ENCODE assay signal across 25 mouse cellular contexts in genomic region chr10:69333212-69333611, GRCm38 (mm10). TPM values are rescaled to one million over a fixed set of nuclear protein-coding genes. Genes with fewer than 3 reads are reported as not detected.
DNase-seq lines count a peak whose midpoint lies in the region; ATAC-seq and TF ChIP-seq lines count a peak whose summit lies in the region.
"Had no signal": no experiment of that assay in that cellular context is flagged by ENCODE, and none has a peak within 500 bp of the region (broad histone marks: within the 10 kb centered on the region; RNA-seq: fewer than 3 reads in every experiment).

No protein-coding gene starts in this region.

- WGBS in heart, embryonic 12.5 days = 86% methylated on average over 11 of the region's 11 CpGs
- WGBS in lung, embryonic 15.5 days = 87% methylated on average over 11 of the region's 11 CpGs
- WGBS in midbrain, embryonic 11.5 days = 91% methylated on average over 11 of the region's 11 CpGs
- 89% methylated on average over 11 of the region's 11 CpGs for WGBS in midbrain, postnatal 0 days

- H3K4me1 ChIP-seq in heart, embryonic 12.5 days (replicated peaks) = no peaks in the 10 kb centered on the region
- peaks cover 18% of the 10 kb centered on the region for H3K4me1 ChIP-seq in lung, embryonic 15.5 days
- no peaks in the 10 kb centered on the region; the same call in 1 of the 2 replicates for H3K4me1 ChIP-seq in midbrain, embryonic 11.5 days (ENCODE audit: control insufficient read depth, insufficient read depth, low read length)
- H3K4me1 ChIP-seq in midbrain, postnatal 0 days (ENCODE audit: insufficient read depth, low read length) = peaks cover 9% of the 10 kb centered on the region; the same call in 1 of the 2 replicates

- no peak overlapping the region for H3K27ac ChIP-seq in heart, embryonic 12.5 days (ENCODE audit: poor library complexity, severe bottlenecking)
- H3K27ac ChIP-seq in lung, embryonic 15.5 days = 0 out of 2 replicates have a peak overlapping the region, but pooled peaks have one; percentile 85
- H3K27ac ChIP-seq in midbrain, embryonic 11.5 days (ENCODE audit: low read depth, low read length) = no peak overlapping the region
- H3K27ac ChIP-seq in midbrain, postnatal 0 days (ENCODE audit: low read depth, low read length) = no peak overlapping the region
- H3K27ac ChIP-seq: forebrain, embryonic 10.5 days; forebrain, embryonic 12.5 days had no signal

- no peak for ATAC-seq in heart, embryonic 12.5 days (ENCODE audit: insufficient number of reproducible peaks, low FRiP score)
- ATAC-seq in lung, embryonic 15.5 days (ENCODE audit: borderline replicate concordance, extremely low read depth, low FRiP score, low TSS enrichment) = no peak
- ATAC-seq in midbrain, embryonic 11.5 days (ENCODE audit: low FRiP score) = no peak
- no peak for ATAC-seq in midbrain, postnatal 0 days (ENCODE audit: low FRiP score)
- ATAC-seq: CD4-positive, CD25-positive, alpha-beta regulatory T cell, adult 4 months; forebrain, embryonic 14.5 days; forebrain, embryonic 16.5 days had no signal

- peaks cover 46% of the 10 kb centered on the region for H3K36me3 ChIP-seq in heart, embryonic 12.5 days
- H3K36me3 ChIP-seq in lung, embryonic 15.5 days = peaks cover 35% of the 10 kb centered on the region
- peaks cover 17% of the 10 kb centered on the region for H3K36me3 ChIP-seq in midbrain, embryonic 11.5 days (ENCODE audit: control insufficient read depth, insufficient read depth, low read length)
- H3K36me3 ChIP-seq in midbrain, postnatal 0 days (ENCODE audit: insufficient read depth, low read length) = no peaks in the 10 kb centered on the region

- no peak for TF ChIP-seq CTCF in midbrain, postnatal 0 days (IDR thresholded peaks at IDR 0.05)

- no peaks in the 10 kb centered on the region for H3K9me3 ChIP-seq in heart, embryonic 12.5 days (replicated peaks)
- H3K9me3 ChIP-seq in lung, embryonic 15.5 days = no peaks in the 10 kb centered on the region
- H3K9me3 ChIP-seq in midbrain, embryonic 11.5 days (ENCODE audit: control insufficient read depth, low read length) = no peaks in the 10 kb centered on the region
- no peaks in the 10 kb centered on the region for H3K9me3 ChIP-seq in midbrain, postnatal 0 days (ENCODE audit: low read length)
- H3K9me3 ChIP-seq: embryonic facial prominence, embryonic 13.5 days; embryonic facial prominence, embryonic 15.5 days; forebrain, embryonic 10.5 days; forebrain, embryonic 12.5 days had no signal

- DNase-seq in heart, adult 11 months = no peak
- DNase-seq in lung, postnatal 36 days = no peak
- DNase-seq in midbrain, embryonic 11.5 days (ENCODE audit: low spot score, missing footprints) = peak; percentile 77
- no peak for DNase-seq in midbrain, postnatal 0 days (ENCODE audit: low spot score)
- DNase-seq: adrenal gland, adult 2 months; adrenal gland, postnatal 10 days; adrenal gland, postnatal 25 days; B cell, adult 2 months; cerebellum, adult 11 months; cerebellum, adult 18-20 months; cerebellum, adult 8-10 months; cerebellum, adult 9-11 months; cerebellum, postnatal 14 days; cerebellum, postnatal 36 days; embryo, embryonic 11 days had no signal

- no peak overlapping the region for H3K4me3 ChIP-seq in heart, embryonic 12.5 days
- no peak overlapping the region for H3K4me3 ChIP-seq in lung, embryonic 15.5 days
- H3K4me3 ChIP-seq in midbrain, embryonic 11.5 days (ENCODE audit: low read depth, low read length) = no peak overlapping the region
- no peak overlapping the region for H3K4me3 ChIP-seq in midbrain, postnatal 0 days (ENCODE audit: low read depth, low read length)
- H3K4me3 ChIP-seq: embryonic facial prominence, embryonic 13.5 days; embryonic facial prominence, embryonic 15.5 days; erythroblast, embryonic 14.5 days; forebrain, embryonic 10.5 days; forebrain, embryonic 12.5 days had no signal

- 0 out of 2 replicates have a peak overlapping the region, but pooled peaks have one; percentile 11 for H3K9ac ChIP-seq in heart, embryonic 12.5 days
- H3K9ac ChIP-seq in lung, embryonic 15.5 days = no peak overlapping the region
- H3K9ac ChIP-seq in midbrain, embryonic 11.5 days (ENCODE audit: low read length) = no peak overlapping the region
- no peak overlapping the region for H3K9ac ChIP-seq in midbrain, postnatal 0 days (replicated peaks; ENCODE audit: low read length, poor library complexity, severe bottlenecking)
- H3K9ac ChIP-seq: embryonic facial prominence, embryonic 13.5 days; embryonic facial prominence, embryonic 15.5 days; forebrain, embryonic 12.5 days had no signal

- H3K27me3 ChIP-seq in heart, embryonic 12.5 days (replicated peaks) = no peaks in the 10 kb centered on the region
- no peaks in the 10 kb centered on the region for H3K27me3 ChIP-seq in lung, embryonic 15.5 days
- H3K27me3 ChIP-seq in midbrain, embryonic 11.5 days (ENCODE audit: control insufficient read depth, insufficient read depth, low read length) = no peaks in the 10 kb centered on the region
- H3K27me3 ChIP-seq in midbrain, postnatal 0 days (ENCODE audit: insufficient read depth, low read length) = no peaks in the 10 kb centered on the region
- H3K27me3 ChIP-seq: embryonic facial prominence, embryonic 13.5 days; embryonic facial prominence, embryonic 15.5 days; forebrain, embryonic 12.5 days had no signal

- no peak overlapping the region for H3K4me2 ChIP-seq in heart, embryonic 12.5 days
- no peak overlapping the region for H3K4me2 ChIP-seq in lung, embryonic 15.5 days
- H3K4me2 ChIP-seq in midbrain, embryonic 11.5 days = no peak overlapping the region
- no peak overlapping the region for H3K4me2 ChIP-seq in midbrain, postnatal 0 days (ENCODE audit: low read depth, low read length, poor library complexity, severe bottlenecking)
- H3K4me2 ChIP-seq: embryonic facial prominence, embryonic 13.5 days; embryonic facial prominence, embryonic 15.5 days; forebrain, embryonic 12.5 days had no signal

RNA-seq across cellular contexts. Expression of gene Cdk1, which starts 19.5 kb away (rescaled TPM):
- 337 and 339 TPM in 2 replicates for polyA plus RNA-seq in heart, embryonic 12.5 days (2016; fragmentation: Nextera tagmentation; extraction: Ambion mirVana)
- polyA plus RNA-seq in lung, embryonic 15.5 days (2015; fragmentation: Nextera tagmentation; extraction: Ambion mirVana) = 634 and 641 TPM in 2 replicates
- 408 and 424 TPM in 2 replicates for polyA plus RNA-seq in midbrain, embryonic 11.5 days (2014; fragmentation: Nextera tagmentation; extraction: Ambion mirVana)
- 19.4 and 38.1 TPM in 2 replicates for total RNA-seq in midbrain, postnatal 0 days (2014; rRNA removed)
- polyA plus RNA-seq in midbrain, postnatal 0 days (2015; fragmentation: Nextera tagmentation; extraction: Ambion mirVana) = 23.7 and 25.5 TPM in 2 replicates

Comparison
In these comparisons a context has a peak if more than half of its experiments do, and no peak if none do; other contexts are left out.
1. RNA of gene Cdk1, which starts 19.5 kb away (polyA plus RNA-seq): 634 to 641 TPM in lung, embryonic 15.5 days, 408 to 424 TPM in midbrain, embryonic 11.5 days and 337 to 339 TPM in heart, embryonic 12.5 days; 23.7 to 25.5 TPM in midbrain, postnatal 0 days; every median in the first group is over 10 times any median in the second.